Mouse (Mus musculus) right cerebral cortex, postnatal 36 days (tissue): ENCODE results near the gene Tab1.
A peak's percentile ranks its signal among the peaks of the same experiment; 100 is the strongest.

Experiments used
- DNase-seq, 2 experiments: peaks; one replicate each; pipeline ENCODE4 v3.0.0; 2022; ENCODE audit warnings: low spot score in 2 of 2, mixed read lengths in 1 of 2

Tab1 gene

DNA sequence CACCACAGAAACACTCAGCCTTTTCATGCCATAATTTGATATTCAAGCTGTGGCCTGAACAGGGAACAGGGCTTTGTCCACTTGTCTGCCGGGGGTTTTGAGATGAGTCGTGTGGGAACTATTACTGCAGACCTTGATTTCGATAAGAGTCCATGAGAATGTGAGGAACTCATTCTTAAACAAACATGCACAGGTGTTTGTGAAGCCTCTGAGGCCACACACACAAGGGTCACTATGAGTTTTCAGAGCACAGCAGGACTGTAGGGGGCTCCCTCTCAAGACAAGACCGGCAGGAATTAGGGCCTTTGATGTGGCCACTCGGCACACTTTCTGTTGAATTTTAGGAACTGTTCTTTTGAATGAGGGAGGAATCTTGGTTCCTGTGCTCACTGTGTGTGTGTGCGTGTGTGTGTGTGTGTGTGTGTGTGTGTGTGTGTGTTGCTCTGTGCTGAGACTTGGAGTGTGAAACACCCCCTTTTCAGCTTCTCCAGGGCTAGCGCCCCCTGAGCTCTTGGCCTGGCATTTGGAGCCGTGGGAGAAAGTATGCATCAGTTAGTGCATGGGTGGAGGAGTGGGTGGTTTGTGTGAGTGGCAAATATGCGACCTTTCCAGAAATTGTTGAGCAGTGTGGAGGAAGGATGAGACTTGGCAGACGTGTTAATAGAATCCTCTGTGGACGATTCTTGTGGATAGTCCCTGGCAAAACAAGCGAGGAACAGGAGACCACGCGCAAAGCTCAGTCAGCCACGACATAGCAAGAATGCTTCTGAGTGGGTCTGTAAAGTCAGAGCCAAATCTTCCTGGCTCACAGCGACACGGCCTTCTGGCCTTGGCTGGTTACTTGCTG lies 5.2 kb downstream of the Tab1 start:
- DNase-seq = peak; percentile 77 to 81

DNA sequence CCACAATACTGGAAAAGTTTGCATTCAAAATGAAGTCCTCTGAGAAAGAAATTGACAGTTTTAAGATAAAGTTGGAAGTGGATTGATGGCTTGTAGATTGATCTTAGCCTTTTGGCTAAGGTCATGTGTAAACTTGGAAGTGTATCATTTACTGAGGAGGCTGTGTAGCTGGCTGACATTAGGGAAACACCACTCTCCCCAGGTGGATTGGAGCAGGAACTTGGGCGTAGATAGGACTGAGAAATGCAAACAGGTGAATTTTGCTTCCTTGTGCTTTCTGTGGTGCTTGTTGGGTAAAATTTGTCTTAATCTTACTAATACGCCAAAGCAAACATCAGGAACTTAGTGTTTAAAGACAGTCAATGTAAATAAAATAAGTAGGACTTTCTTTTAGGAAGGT lies 7.4 kb downstream of the Tab1 start:
- no peak for DNase-seq

DNA sequence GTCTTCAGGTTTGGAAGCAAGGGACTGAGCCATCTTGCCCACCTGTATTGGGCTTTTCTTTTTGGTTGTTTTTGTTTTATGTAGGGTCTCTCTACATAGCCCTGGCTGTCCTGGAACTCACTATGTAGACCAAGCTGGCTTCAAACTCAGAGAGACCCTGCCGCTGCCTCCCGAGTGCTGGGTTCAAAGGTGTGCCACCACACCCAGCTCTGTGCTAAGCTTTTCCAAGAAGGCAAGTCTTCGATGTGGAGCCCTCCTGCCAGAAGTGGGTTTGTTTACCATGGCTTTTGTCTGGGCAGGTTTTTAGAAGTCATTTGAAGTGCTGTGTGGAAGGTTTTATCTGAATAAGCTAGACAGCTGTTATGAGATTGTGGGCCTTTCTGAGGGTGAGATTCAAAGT lies 8.0 kb downstream of the Tab1 start:
- DNase-seq = no peak

DNA sequence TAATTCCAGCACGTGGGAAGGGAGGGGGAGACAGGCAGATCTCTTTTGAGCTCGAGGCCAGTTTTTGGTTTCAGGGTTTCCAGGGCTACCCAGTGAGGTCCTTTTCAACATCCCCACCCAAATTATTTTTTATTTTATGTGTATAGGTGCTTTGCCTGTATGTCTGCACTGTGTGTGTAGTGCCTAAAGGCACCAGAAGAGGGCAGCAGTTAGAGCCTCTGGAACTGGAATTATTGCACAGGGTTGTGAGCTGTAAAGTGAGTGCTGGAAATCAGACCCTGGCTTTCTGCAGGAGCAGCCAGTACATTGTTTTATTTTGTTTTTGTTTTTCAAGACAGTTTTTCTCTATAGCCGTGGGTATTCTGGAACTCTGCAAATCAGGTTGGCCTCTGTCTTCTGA lies 9.2 kb downstream of the Tab1 start:
- no peak for DNase-seq

DNA sequence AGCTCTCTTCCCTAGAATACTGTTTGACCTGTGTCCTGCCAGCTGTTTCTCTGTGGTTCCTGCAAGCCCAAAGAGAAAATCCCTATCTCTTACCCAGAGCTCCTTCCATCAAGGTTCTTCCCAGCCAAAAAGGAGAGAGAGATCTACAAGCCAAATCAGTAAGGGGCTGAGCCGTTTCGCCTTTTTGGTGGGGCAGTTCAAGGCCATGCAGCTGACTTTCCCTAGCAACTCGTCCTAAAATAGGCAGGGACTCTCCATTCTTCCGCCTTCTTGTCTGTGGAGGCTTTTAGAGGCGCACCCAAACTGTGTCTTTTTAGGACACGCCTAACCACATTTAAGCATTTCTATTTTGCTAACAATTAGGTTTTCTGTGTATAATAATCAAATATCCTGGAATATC lies 10.8 kb downstream of the Tab1 start:
- no peak for DNase-seq

DNA sequence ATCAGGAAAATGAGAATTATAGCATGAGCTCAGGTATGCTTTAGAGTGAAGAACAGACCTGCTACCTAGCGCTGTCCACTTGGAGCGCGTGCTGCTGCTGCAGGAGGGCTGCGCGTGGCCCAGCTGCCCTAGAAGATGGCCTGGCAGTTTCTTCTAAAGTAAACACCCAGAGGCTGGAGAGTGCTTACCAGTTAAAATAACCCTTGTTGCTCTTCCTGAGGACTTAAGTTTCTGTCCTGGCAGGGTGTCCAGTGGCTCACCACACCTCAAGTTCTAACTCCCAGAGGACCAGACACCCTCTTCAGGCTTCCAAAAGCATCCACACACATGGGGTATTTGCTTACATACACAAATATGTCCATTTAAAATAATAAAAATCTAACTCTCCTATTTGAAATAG lies 12.5 kb downstream of the Tab1 start:
- no peak for DNase-seq

DNA sequence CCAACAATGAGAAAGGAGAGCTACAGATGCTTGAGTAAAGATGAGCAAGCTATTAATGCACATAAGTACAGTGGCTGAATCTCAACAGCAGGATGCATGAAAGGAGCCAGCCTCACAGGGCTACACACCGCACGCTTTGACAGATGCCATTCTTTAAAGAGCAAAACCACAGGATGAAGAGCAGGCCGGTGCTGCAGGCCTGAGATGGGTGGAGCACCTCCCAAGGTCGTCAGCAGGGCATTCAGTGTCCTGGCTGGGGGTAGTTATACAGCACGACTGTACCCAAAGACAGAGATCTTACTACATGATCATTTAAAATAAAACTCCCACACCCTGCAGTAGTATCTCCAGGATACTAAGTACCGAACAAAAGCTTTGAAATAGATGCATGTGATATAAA lies 13.2 kb downstream of the Tab1 start:
- no peak for DNase-seq

DNA sequence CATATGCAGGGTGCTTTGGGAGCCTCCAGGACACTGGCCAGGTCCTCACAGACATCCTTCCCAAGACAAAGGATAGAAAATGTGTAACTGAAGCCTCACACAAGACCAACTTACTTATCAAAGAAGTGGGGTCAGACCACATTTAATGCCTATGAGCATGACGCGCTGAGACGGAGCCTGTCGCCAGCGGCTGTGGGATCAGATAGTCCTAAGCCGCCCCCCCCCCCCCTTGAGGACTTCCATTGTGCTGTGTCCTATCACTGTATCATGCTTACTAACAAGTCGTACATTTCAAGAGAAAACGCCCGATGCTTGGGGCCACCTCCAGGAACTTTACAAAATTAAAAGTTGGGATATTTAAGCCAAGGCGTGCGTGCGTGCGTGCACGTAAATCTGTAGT lies 14.2 kb downstream of the Tab1 start:
- DNase-seq = no peak

DNA sequence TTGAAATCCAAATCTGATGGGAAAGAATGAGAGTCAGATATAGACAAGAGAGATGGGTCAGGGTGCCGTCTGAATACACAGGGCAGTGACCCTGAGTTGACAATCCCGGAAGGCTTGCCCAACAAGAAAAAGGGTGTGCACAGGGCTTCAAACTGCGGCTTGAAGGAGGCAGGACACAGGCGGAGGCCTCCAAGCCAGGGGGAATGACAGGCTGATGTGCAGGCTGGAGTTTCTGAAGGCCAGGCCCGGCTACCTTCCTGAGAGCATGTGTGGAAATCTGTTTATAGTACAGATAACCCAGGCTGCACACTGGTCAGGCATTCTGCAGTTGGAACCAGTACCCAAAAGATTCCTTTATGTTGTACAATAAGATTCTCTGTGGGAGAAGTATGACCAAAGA lies 14.6 kb downstream of the Tab1 start:
- DNase-seq = no peak

DNA sequence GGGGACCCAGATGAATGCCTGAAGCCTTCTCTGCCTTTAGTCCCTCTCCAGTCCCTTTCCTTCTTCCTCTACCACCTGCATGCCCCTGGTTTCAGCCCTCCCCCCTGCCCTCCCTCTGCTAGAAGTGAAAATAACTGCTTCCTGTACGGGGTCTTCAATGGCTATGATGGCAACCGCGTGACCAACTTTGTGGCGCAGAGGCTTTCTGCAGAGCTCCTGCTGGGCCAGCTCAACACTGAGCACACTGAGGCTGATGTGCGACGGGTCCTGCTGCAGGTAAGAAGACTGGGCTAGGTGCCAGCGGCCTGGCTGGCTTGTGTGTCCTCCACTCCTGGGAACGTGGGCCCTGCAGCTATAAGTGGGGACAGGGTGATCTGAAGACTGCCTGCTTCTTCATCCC lies 15.6 kb downstream of the Tab1 start:
- DNase-seq = no peak

DNA sequence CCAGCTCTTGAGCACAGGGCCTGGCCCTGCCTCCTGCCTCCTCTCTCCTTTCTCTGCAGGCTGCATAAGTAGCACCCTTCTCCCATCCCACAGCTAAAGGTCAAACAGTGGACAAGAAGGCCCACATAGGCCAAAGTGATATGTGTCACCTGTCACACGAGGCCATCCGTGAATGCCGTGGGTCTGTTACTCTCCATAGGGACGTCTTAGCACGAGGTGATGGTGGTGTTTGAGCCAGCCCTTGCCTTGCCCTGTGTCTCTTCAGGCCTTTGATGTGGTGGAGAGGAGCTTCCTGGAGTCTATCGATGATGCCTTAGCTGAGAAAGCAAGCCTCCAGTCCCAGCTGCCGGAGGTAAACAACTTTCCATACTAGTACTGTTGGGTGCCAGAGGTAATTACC lies 16.6 kb downstream of the Tab1 start:
- DNase-seq = no peak

DNA sequence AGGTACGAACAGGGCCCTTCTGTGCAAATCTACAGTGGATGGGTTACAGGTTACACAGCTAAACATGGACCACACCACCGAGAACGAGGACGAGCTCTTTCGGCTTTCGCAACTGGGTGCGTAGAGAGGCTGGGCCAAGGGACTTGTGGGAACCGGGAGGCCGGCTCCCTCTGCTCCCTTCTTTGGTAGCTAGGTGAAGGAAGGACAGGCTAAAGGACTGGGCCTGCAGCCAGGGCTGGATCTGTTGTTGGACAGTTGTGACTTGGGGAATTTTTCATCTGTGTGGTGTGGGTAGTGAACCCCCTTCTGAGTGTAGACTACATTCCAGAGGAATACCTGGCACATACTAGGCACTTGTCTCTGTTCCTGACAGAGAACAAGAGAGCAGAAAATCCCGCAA lies 19.7 kb downstream of the Tab1 start:
- no peak for DNase-seq

DNA sequence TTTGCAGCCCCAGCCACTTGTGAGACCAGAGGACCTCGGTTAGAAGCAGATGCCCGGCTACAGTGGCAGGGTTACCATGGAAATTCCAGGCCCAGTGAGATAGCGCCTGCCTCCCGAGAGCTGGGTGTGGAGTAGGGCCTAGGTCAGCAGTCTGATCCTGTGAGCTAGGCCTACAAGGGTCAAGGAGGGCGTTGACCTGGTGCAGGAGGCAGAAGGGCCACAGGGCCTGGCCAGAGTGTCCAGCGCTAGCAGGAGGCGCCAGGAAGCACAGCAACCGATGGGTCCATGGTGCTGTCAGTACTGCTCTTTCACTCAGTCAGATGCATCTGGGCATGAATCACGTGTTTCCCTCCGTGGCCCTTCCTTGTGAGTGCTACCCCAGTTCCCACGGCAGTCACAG lies 20.8 kb downstream of the Tab1 start:
- DNase-seq = no peak

DNA sequence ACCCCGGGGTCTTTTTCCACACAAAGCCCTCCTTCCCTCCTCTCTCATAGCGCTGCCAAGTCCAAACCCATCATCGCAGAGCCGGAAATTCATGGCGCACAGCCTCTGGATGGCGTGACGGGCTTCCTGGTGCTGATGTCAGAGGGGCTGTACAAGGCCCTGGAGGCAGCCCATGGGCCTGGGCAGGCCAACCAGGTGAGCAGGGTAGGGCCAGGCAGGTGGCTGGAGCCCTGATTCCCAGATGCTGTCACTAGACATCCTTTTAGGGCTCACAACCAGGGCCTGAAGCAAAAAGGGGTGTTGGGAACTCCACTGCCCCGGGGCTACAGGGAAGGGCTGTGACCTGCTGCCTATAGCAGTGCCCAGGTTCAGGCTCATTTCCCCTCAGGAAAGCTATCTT lies 22.8 kb downstream of the Tab1 start:
- no peak for DNase-seq

DNA sequence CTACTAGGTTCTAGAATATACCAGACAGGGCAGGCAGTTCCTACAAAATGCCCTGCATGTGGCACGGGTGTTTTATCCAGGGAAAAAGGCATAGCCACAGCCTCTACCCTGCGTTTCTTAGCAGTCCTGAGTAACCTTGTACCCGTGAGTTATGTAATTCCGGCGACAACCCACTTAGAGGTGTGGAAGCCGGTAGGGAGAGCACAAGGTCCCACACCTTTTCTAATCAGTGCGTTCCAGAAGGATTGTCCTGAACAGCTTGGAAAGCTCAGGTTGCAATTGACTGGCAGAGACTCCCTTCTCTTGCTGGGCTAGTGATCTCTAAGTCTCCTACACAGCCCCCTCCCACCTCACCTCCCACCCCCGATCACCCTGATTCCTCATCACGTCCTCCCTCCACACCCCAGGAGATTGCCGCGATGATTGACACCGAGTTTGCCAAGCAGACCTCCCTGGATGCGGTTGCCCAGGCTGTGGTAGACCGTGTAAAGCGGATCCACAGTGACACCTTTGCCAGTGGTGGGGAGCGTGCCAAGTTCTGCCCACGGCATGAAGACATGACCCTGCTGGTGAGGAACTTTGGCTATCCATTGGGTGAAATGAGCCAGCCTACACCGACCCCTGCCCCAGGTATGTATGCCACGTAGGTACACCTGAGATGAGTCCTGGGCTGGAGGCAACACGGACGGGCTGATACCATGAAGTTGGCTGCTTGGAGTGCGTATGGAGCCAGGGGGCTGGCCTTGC lies 24.4 kb downstream of the Tab1 start:
- no peak for DNase-seq

DNA sequence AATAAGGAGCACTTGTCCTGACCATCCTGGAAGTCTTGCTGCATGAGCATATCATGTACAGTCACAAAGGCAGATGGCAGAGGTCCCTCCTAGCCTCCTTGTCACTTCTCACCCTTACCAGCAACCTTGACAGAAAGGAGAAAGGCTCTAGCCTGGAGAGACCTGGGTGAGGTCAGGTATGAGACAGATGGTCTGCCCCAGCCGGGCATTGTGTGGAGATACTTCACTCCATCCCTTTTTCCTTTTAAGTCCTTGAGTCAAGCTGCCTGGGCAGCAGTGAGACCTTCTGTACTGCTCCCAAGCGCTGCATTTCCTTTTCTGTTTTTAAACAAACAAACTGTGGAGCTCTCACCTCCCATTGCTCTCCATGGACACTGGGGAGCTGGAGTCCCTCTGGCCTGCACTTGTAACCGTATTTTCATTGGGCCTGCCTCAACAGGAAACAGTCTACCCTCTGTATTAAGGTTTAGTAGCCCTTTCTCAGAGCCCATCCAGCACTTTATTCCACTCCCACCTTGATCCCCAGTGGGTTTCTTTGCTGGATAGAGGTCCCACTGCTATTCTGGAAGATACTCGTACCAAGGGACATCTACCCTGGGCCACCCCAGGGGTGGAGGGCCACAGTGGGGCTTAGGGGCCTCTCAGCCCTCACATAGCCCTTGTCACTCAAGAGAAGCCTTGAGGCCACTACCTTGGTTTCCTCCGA lies 25.2 kb downstream of the Tab1 start:
- no peak for DNase-seq

DNA sequence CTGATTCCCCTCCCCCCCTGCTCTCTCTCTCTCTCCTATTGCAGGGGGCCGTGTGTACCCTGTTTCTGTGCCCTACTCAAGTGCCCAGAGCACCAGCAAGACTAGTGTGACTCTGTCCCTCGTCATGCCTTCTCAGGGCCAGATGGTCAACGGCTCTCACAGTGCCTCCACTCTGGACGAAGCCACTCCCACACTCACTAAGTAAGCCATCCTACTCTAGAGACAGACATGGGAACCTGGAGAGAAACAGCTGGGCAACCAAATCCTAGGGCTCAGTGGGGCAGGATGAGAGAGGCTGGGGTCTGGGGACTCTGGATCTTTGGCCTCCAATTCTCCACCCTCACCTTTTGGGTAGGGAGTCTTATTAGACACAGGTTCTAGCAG lies 25.8 kb downstream of the Tab1 start:
- DNase-seq = no peak

DNA sequence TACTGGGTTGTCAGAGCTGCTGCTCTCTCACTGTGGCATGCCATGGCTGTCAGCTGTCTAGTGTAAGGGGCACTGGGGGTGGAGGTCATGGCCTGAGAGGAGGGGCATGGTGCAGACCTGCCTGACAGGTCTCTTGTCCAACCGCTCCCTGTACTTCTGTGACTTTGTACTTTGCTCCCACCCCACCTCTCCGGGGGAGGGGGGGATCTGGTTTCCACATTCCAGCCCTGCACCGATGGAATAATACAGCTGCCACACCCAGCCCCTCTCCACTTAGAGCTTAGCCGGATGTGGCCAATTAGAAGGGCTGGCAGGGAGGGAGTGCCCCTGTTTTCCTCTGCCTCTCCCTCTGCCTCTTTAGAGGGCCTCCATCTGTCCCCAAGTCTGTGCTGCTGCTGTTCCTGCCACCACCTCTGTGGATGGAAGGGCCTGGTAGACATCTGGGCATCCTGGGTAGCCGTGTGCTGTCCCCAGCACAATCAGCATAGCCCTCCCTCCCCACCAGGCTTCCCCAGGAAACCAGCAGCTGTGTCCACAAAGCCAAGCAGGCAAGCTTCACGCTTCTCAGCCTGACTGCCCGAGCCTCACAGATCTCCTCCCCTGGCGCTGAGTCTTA lies 26.5 kb downstream of the Tab1 start:
- no peak for DNase-seq

DNA sequence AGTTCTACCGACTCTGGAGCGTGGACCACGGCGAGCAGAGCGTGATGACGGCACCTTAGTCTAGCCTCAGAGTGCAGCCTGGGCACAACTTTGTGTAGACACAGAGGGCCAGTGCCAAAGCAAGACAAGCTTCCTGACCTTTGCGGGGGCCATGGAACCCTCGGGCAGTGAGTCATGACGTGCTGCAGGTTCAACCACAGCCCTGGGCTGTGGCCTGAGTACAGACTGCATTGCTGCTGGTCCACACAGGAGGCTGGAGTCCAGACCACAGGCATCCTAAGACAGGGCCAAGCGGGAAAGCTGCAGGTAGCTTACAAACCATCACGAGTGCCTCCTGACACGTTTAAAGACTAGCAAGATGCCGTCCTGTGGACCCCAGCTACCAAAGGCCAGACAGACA lies 27.3 kb downstream of the Tab1 start:
- DNase-seq = no peak

DNA sequence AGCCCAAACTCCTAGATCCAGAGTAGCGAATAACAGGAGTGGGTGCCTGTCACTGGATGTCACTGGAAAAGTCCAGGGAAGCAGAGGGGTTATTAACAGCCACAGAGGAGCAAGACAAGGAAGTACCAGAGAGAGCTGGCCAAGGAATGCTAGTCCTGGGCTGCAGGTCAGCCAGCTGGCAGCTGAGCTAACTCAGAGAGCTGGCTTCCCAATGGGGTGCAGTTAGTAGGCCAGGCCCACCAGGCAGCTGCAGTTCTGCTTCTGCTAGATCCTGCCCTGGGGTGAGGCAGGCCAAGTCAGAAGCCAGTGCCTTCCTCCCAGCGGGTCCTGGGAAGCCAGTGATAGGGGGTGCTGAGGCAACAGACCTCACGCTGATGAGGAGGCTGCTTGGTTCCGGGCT lies 27.8 kb downstream of the Tab1 start:
- DNase-seq = no peak

DNA sequence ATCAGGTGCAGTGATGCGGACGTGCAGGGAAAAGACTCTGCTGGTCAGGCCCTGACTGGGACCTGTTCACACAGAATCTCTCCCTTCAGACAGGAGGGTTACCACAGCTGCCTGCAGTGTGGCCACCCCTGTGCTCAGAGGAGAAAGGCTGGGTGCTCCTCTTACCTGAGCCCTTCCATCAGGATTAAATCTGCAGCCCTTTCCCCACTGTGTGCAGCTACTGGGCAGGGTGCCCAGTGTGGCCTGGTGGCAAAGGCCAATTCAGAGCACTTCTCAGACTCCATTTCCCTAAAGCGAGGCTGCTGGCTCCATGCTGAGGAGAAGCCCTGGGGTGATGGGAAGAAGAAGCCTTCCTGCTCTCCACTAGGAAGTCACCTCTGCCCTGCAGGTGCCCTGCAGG lies 28.3 kb downstream of the Tab1 start:
- DNase-seq = no peak

DNA sequence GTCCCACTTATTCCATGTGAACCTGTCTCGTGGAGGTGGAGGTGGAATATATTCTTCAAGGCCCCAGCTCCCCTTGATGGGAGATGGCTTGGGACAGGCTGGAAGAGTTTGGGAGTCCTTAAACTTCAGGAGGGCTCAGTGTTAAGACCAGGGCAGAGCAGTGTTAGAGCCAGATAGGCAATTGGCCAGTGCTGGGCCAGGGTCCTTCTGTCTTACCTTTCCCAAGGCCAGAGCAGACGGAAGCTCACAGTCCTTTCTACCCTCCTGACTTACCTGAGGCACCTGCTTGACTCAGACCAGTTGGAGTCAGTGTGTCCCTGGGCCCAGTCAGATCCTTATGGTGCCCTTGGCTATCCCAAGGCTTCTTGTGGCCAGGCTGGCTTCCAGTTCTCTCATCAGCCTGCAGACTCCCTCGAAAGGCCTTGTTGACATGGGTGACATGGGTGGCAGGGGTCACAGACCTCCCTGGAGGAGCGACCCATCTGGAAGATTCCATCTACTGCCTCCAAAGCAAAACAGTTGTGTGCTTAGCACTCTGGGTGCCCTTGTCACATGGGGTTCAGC lies 29.6 kb downstream of the Tab1 start:
- no peak for DNase-seq
